Mouse (Mus musculus) testis, adult 2 months (tissue): ENCODE measurements around the gene Ulk1.

ENCODE experiments used
- CTCF ChIP-seq: fragments of 200-500 bp; IDR thresholded peaks from 2 replicates; pipeline ENCODE4 v1.5.1; 2012; ENCODE audit warnings: low read depth, mild to moderate bottlenecking, inconsistent platforms, low read length, moderate library complexity; ENCODE audit not compliant: control insufficient read depth, insufficient read depth, insufficient replicate concordance
- POLR2A ChIP-seq: fragments of 200-500 bp; IDR thresholded peaks from 2 replicates; pipeline ENCODE4 v1.6.1; 2012; ENCODE audit warnings: low read depth, mild to moderate bottlenecking, inconsistent platforms, low read length, moderate library complexity; ENCODE audit not compliant: control insufficient read depth

DNA sequence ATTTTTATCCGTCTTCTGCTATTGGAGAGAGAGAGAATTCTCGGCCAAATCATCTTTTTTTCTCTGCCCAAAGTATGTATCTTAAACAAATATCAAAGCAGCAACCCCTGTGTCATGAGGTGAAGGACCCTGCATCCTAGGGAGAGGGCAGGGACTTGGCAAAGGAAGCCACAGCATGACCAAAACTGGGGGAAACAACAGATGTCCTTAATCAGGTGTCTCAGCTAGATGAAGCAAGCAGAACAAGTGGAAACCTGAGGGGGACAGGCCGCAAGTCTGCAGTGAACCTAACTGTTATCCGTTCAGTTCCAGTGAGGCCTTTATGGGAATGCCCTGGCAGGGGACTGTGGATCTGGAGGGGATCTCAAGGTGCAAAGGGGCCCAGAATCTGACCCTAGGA is 2.4 kb downstream of the Ulk1 start:
- TF ChIP-seq POLR2A (no peak), CTCF (no peak)
